13 mouse cellular contexts compared by ENCODE assay signal in the genomic region with DNA sequence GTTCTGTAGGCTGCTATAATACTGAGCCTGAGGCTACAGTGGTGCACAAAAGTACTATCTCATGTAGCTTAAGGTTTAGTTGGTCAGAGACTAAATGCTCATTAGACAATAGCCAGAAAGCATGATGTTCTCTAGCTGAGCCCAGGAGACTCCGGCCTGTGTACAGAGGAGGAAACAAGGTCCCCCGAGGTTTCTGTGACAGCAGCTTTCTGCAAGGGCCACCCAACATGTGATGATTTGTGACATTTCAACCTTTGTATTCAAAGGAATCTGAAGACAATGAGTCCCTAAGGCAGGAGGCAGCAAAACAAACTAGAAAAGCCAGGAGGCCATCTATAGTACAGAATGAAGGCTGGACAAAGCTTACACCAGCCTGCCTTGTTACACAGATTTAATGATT.
DNase-seq lines count a peak whose midpoint lies in the region; ATAC-seq and TF ChIP-seq lines count a peak whose summit lies in the region.
"Had no signal": no experiment of that assay in that cellular context is flagged by ENCODE, and none has a peak within 500 bp of the region (broad histone marks: within the 10 kb centered on the region; RNA-seq: fewer than 3 reads in every experiment).

No protein-coding gene starts in this region.

- H3K4me2 ChIP-seq in heart, embryonic 11.5 days = no peak overlapping the region
- H3K4me2 ChIP-seq: limb, embryonic 13.5 days had no signal

- H3K36me3 ChIP-seq in heart, embryonic 11.5 days (ENCODE audit: control insufficient read depth, insufficient read depth, low read length) = no peaks in the 10 kb centered on the region
- H3K36me3 ChIP-seq: G1E; limb, embryonic 13.5 days had no signal

- H3K9ac ChIP-seq in heart, embryonic 11.5 days (ENCODE audit: low read depth, low read length) = no peak overlapping the region
- H3K9ac ChIP-seq: limb, embryonic 13.5 days had no signal

- no peak for ATAC-seq in heart, embryonic 11.5 days (replicated peaks; ENCODE audit: insufficient number of reproducible peaks, low FRiP score, low TSS enrichment)

- no peaks in the 10 kb centered on the region for H3K27me3 ChIP-seq in heart, embryonic 11.5 days (ENCODE audit: control insufficient read depth, insufficient read depth, low read length)
- H3K27me3 ChIP-seq: limb, embryonic 13.5 days had no signal

- peak; percentile 52 for DNase-seq in heart, adult 8-10 months (ENCODE audit: low spot score)
- DNase-seq in layer of hippocampus, adult 2 months (ENCODE audit: low spot score in 2 of 2) = no peak
- no peak for DNase-seq in layer of hippocampus, postnatal 36 days
- DNase-seq in embryo, embryonic 10 days (ENCODE audit: low spot score) = peak; percentile 28
- peak; percentile 11 to 18 for DNase-seq in heart, postnatal 14 days
- DNase-seq in cerebellum, adult 9-10 months = no peak
- no peak for DNase-seq in testis, postnatal 14 days (ENCODE audit: low spot score)
- DNase-seq: cerebellum, adult 18-20 months; gastrocnemius, postnatal 36 days; thymus, postnatal 36 days had no signal

- no peak for TF ChIP-seq CTCF in layer of hippocampus, adult 2 months (conservative IDR thresholded peaks at IDR 0.05)

- no peaks in the 10 kb centered on the region for H3K4me1 ChIP-seq in heart, embryonic 11.5 days (ENCODE audit: control insufficient read depth, insufficient read depth, low read length)
- H3K4me1 ChIP-seq: limb, embryonic 13.5 days had no signal

- intact Hi-C loops in heart, postnatal 14 days (cut with DNase I) = loop anchor here (5.0 kb wide), 1 partner anchor 371 kb away; no protein-coding TSS in a partner anchor

- no peak overlapping the region for H3K27ac ChIP-seq in heart, embryonic 11.5 days (ENCODE audit: low read depth, low read length)
- peak overlapping the region; percentile 49 for H3K27ac ChIP-seq in layer of hippocampus, adult 2 months
- H3K27ac ChIP-seq: limb, embryonic 13.5 days had no signal

- H3K9me3 ChIP-seq in heart, embryonic 11.5 days (replicated peaks; ENCODE audit: control insufficient read depth, low read length) = no peaks in the 10 kb centered on the region
- H3K9me3 ChIP-seq: G1E; limb, embryonic 13.5 days had no signal

- WGBS in heart, embryonic 11.5 days (ENCODE audit: insufficient replicate concordance) = 59% methylated on average over 2 of the region's 2 CpGs

- H3K4me3 ChIP-seq in heart, embryonic 11.5 days (ENCODE audit: low read depth, low read length) = no peak overlapping the region
- no peak overlapping the region for H3K4me3 ChIP-seq in layer of hippocampus, adult 2 months
- H3K4me3 ChIP-seq: limb, embryonic 13.5 days had no signal

Comparison
In these comparisons a context has a peak if more than half of its experiments do, and no peak if none do; other contexts are left out.
1. DNase-seq: peak in heart, adult 8-10 months (single experiment), embryo, embryonic 10 days (single experiment) and heart, postnatal 14 days (2 of 2); none in layer of hippocampus, adult 2 months (0 of 2), layer of hippocampus, postnatal 36 days (0 of 2), cerebellum, adult 9-10 months (single experiment) and testis, postnatal 14 days (single experiment).